Mouse (Mus musculus) liver, adult 2 months (tissue): Measurements from ENCODE around the gene Ubb.

Experiments used
- CTCF ChIP-seq: fragments of 200-500 bp; IDR thresholded peaks from 2 replicates; pipeline ENCODE4 v1.5.1; 2011; ENCODE audit warnings: low read depth, low read length, control low read depth
- POLR2A ChIP-seq: fragments of 200-500 bp; IDR thresholded peaks from 2 replicates; pipeline ENCODE4 v1.6.1; 2011; ENCODE audit warnings: low read length, control low read depth; ENCODE audit not compliant: insufficient read depth; ENCODE audit errors: extremely low read depth

GRCm38 (mm10) chr11:62522283-62522682 lies 28.7 kb upstream of the Ubb start:
- TF ChIP-seq POLR2A (no peak), CTCF (no peak)
